Mouse (Mus musculus) small intestine, adult 2 months (tissue): ENCODE data around the gene Astn1.

Experiments
- CTCF ChIP-seq: fragments of 200-500 bp; IDR thresholded peaks from 2 replicates; pipeline ENCODE4 v1.5.1; 2012; ENCODE audit warnings: low read depth, mild to moderate bottlenecking, control low read depth, inconsistent platforms, low read length, moderate library complexity, mixed read lengths; ENCODE audit not compliant: insufficient replicate concordance, insufficient read length; ENCODE audit errors: extremely low read depth
- POLR2A ChIP-seq: fragments of 200-500 bp; IDR thresholded peaks from 2 replicates; pipeline ENCODE4 v1.6.1; 2012; ENCODE audit warnings: low read depth, mild to moderate bottlenecking, control low read depth, inconsistent platforms, low read length, moderate library complexity

- no peak for TF ChIP-seq CTCF
- TF ChIP-seq POLR2A: no peak
Measured at GRCm38 (mm10) chr1:158447956-158448355, 85.9 kb downstream of the Astn1 start.
